Mouse (Mus musculus) midbrain, embryonic 11.5 days (tissue): Measurements from ENCODE around the gene Rbms3. TPM values are rescaled to one million over a fixed set of nuclear protein-coding genes. Genes with fewer than 3 reads are reported as not detected.

Source experiments
- ATAC-seq: fragments of 200-750 bp; cut with Nextera tagmentation; 2 replicates; pipeline ENCODE4 v1.8.0; 2017; ENCODE audit warnings: moderate TSS enrichment, moderate library complexity; ENCODE audit not compliant: low FRiP score
- DNase-seq: peaks from one replicate; pipeline ENCODE4 v3.0.0; 2015; ENCODE audit warnings: low spot score; ENCODE audit errors: missing footprints
- H3K27ac ChIP-seq: fragments of 300-500 bp; sonication (generic); 2 replicates; pipeline ENCODE4 v1.5.1; 2014; ENCODE audit warnings: low read depth, low read length
- H3K27me3 ChIP-seq: fragments of 300-500 bp; sonication (generic); 2 replicates; pipeline ENCODE4 v1.6.1; 2014; ENCODE audit warnings: mild to moderate bottlenecking, low read length, moderate library complexity, mixed read lengths; ENCODE audit not compliant: control insufficient read depth, insufficient read depth
- H3K36me3 ChIP-seq: fragments of 300-500 bp; sonication (generic); 2 replicates; pipeline ENCODE4 v1.6.1; 2014; ENCODE audit warnings: mild to moderate bottlenecking, low read length, moderate library complexity, mixed read lengths; ENCODE audit not compliant: control insufficient read depth, insufficient read depth
- H3K4me1 ChIP-seq: fragments of 300-500 bp; sonication (generic); 2 replicates; pipeline ENCODE4 v1.6.1; 2014; ENCODE audit warnings: low read length; ENCODE audit not compliant: control insufficient read depth, insufficient read depth
- H3K4me2 ChIP-seq: fragments of 300-500 bp; sonication (generic); 2 replicates; pipeline ENCODE4 v1.6.1; 2014; ENCODE audit warnings: mild to moderate bottlenecking, moderate library complexity
- H3K4me3 ChIP-seq: fragments of 300-500 bp; sonication (generic); 2 replicates; pipeline ENCODE4 v1.5.1; 2014; ENCODE audit warnings: low read depth, low read length
- H3K9ac ChIP-seq: fragments of 300-500 bp; sonication (generic); 2 replicates; pipeline ENCODE4 v1.6.1; 2014; ENCODE audit warnings: low read length
- H3K9me3 ChIP-seq: fragments of 300-500 bp; sonication (generic); 2 replicates; pipeline ENCODE4 v1.6.1; 2016; ENCODE audit warnings: low read length; ENCODE audit not compliant: control insufficient read depth
- WGBS: fragments of 180-500 bp; shearing (Covaris S2); extraction: QIAGEN DNeasy Blood & Tissue Kit; methylation state at CpG from one replicate; pipeline ENCODE4 v1.1.7; 2014; 5-methylcytosine and 5-hydroxymethylcytosine counted together
- polyA plus RNA-seq: library from polyadenylated mRNA; unstranded; fragments of >200 nt; fragmentation: Nextera tagmentation; extraction: Ambion mirVana; gene quantifications from 2 replicates; pipeline ENCODE4 v1.2.1, GENCODE M21; 2014

The Rbms3 gene
- polyA plus RNA-seq, 1 experiment from 2014 or later = 13.6 TPM

GRCm38 (mm10) chr9:117016605-117017319 is 613.0 kb downstream of the Rbms3 start:
- Histone ChIP-seq H3K27ac (no peak overlapping the region), H3K4me1 (peaks cover 5% of the 10 kb centered on the region; the same call in 1 of the 2 replicates), H3K9ac (no peak overlapping the region), H3K36me3 (no peaks in the 10 kb centered on the region), H3K9me3 (no peaks in the 10 kb centered on the region), H3K4me3 (no peak overlapping the region), H3K27me3 (no peaks in the 10 kb centered on the region), H3K4me2 (no peak overlapping the region)
- 86% methylated on average over 9 of the region's 9 CpGs for WGBS
- ATAC-seq (no peak), DNase-seq (no peak)

GRCm38 (mm10) chr9:117013386-117013785 is 616.3 kb downstream of the Rbms3 start:
- DNase-seq (no peak), ATAC-seq (no peak)
- H3K9me3 ChIP-seq = no peaks in the 10 kb centered on the region
- no peaks in the 10 kb centered on the region for H3K27me3 ChIP-seq
- H3K36me3 ChIP-seq = no peaks in the 10 kb centered on the region
- H3K4me2 ChIP-seq = no peak overlapping the region
- H3K4me1 ChIP-seq = no peaks in the 10 kb centered on the region; the same call in 1 of the 2 replicates
- H3K9ac ChIP-seq = no peak overlapping the region
- no peak overlapping the region for H3K4me3 ChIP-seq
- H3K27ac ChIP-seq = no peak overlapping the region
- 89% methylated on average over 3 of the region's 3 CpGs for WGBS

GRCm38 (mm10) chr9:117010801-117011200 is 618.9 kb downstream of the Rbms3 start:
- Histone ChIP-seq H3K9ac (no peak overlapping the region), H3K36me3 (no peaks in the 10 kb centered on the region), H3K27me3 (no peaks in the 10 kb centered on the region), H3K4me3 (no peak overlapping the region), H3K4me1 (no peaks in the 10 kb centered on the region), H3K9me3 (no peaks in the 10 kb centered on the region), H3K27ac (no peak overlapping the region), H3K4me2 (no peak overlapping the region)
- no peak for DNase-seq
- 92% methylated on average over 3 of the region's 3 CpGs for WGBS
- ATAC-seq = no peak

- 68% methylated on average over 1 of the region's 1 CpGs for WGBS
- ATAC-seq = no peak
Measured at GRCm38 (mm10) chr9:117008194-117008593, 621.5 kb downstream of the Rbms3 start.

GRCm38 (mm10) chr9:117002083-117002482 is 627.6 kb downstream of the Rbms3 start:
- no peak overlapping the region for H3K4me3 ChIP-seq
- no peak for DNase-seq
- no peaks in the 10 kb centered on the region for H3K9me3 ChIP-seq
- ATAC-seq = no peak
- H3K4me2 ChIP-seq = no peak overlapping the region
- H3K27me3 ChIP-seq = no peaks in the 10 kb centered on the region
- 90% methylated on average over 2 of the region's 2 CpGs for WGBS
- H3K27ac ChIP-seq = no peak overlapping the region
- H3K4me1 ChIP-seq = no peaks in the 10 kb centered on the region
- no peaks in the 10 kb centered on the region for H3K36me3 ChIP-seq
- H3K9ac ChIP-seq = no peak overlapping the region

More at GRCm38 (mm10) chr9:117008194-117008593, 621.5 kb downstream of the Rbms3 start:
- no peaks in the 10 kb centered on the region for H3K36me3 ChIP-seq
- H3K4me3 ChIP-seq = no peak overlapping the region
- no peak overlapping the region for H3K4me2 ChIP-seq
- H3K27me3 ChIP-seq = no peaks in the 10 kb centered on the region
- H3K9ac ChIP-seq = no peak overlapping the region
- DNase-seq = no peak
- H3K4me1 ChIP-seq = no peaks in the 10 kb centered on the region
- H3K27ac ChIP-seq = no peak overlapping the region
- H3K9me3 ChIP-seq = no peaks in the 10 kb centered on the region

GRCm38 (mm10) chr9:116999186-116999585 is 630.5 kb downstream of the Rbms3 start:
- Histone ChIP-seq H3K4me2 (no peak overlapping the region), H3K9me3 (no peaks in the 10 kb centered on the region), H3K4me1 (no peaks in the 10 kb centered on the region), H3K27ac (no peak overlapping the region), H3K27me3 (no peaks in the 10 kb centered on the region), H3K36me3 (no peaks in the 10 kb centered on the region), H3K9ac (no peak overlapping the region), H3K4me3 (no peak overlapping the region)
- no peak for ATAC-seq
- no peak for DNase-seq
- 84% methylated on average over 6 of the region's 6 CpGs for WGBS

- Histone ChIP-seq H3K9me3 (no peaks in the 10 kb centered on the region), H3K9ac (no peak overlapping the region), H3K4me1 (no peaks in the 10 kb centered on the region), H3K4me2 (no peak overlapping the region), H3K27me3 (no peaks in the 10 kb centered on the region), H3K27ac (no peak overlapping the region), H3K4me3 (no peak overlapping the region), H3K36me3 (no peaks in the 10 kb centered on the region)
- WGBS = 85% methylated on average over 6 of the region's 6 CpGs
- no peak for ATAC-seq
- no peak for DNase-seq
Measured at GRCm38 (mm10) chr9:116990321-116990720, 639.4 kb downstream of the Rbms3 start.

- H3K4me3 ChIP-seq = no peak overlapping the region
- WGBS = 81% methylated on average over 5 of the region's 5 CpGs
- H3K9me3 ChIP-seq = no peaks in the 10 kb centered on the region
- no peak overlapping the region for H3K4me2 ChIP-seq
- DNase-seq (no peak), ATAC-seq (no peak)
- no peaks in the 10 kb centered on the region for H3K4me1 ChIP-seq
- H3K36me3 ChIP-seq = no peaks in the 10 kb centered on the region
- no peak overlapping the region for H3K27ac ChIP-seq
- H3K9ac ChIP-seq = no peak overlapping the region
- H3K27me3 ChIP-seq = no peaks in the 10 kb centered on the region
Measured at GRCm38 (mm10) chr9:116980801-116981200, 648.9 kb downstream of the Rbms3 start.

- WGBS = 84% methylated on average over 6 of the region's 6 CpGs
- Histone ChIP-seq H3K27me3 (no peaks in the 10 kb centered on the region), H3K27ac (no peak overlapping the region)
Measured at GRCm38 (mm10) chr9:116977428-116977827, 652.3 kb downstream of the Rbms3 start.

More at GRCm38 (mm10) chr9:116977428-116977827, 652.3 kb downstream of the Rbms3 start:
- ATAC-seq (no peak), DNase-seq (no peak)
- H3K9me3 ChIP-seq = no peaks in the 10 kb centered on the region
- no peak overlapping the region for H3K4me3 ChIP-seq
- no peaks in the 10 kb centered on the region for H3K4me1 ChIP-seq
- no peak overlapping the region for H3K4me2 ChIP-seq
- no peaks in the 10 kb centered on the region for H3K36me3 ChIP-seq
- H3K9ac ChIP-seq = no peak overlapping the region
